Mouse (Mus musculus): Measurements from ENCODE around the gene Ano5.

GRCm38 (mm10) chr7:51626451-51627000 is 115.7 kb downstream of the Ano5 start:
- TF ChIP-seq POLR2A (IDR thresholded peaks at IDR 0.05; ENCODE audit: borderline replicate concordance, insufficient read depth, low read length) (no peak), CTCF (IDR thresholded peaks at IDR 0.05; ENCODE audit: borderline replicate concordance, insufficient read depth, low read depth, low read length) (no peak)

Data from cerebellum, adult 2 months (tissue).